Mouse (Mus musculus): ENCODE measurements around the gene Ocel1. TPM values are rescaled to one million over a fixed set of nuclear protein-coding genes. Genes with fewer than 3 reads are reported as not detected.

Gene Ocel1
- total and polyA plus RNA-seq, 2 experiments from 2014 or later: 5.4 to 10.5 TPM

- Histone ChIP-seq H3K27me3 (ENCODE audit: insufficient read depth, low read length) (no peaks in the 10 kb centered on the region), H3K4me2 (ENCODE audit: low read depth, low read length, poor library complexity, severe bottlenecking) (peak within 1 kb of the TSS; percentile 100), H3K9me3 (ENCODE audit: low read length) (no peaks in the 10 kb centered on the region), H3K36me3 (ENCODE audit: insufficient read depth, low read length) (no peaks in the 10 kb centered on the region), H3K4me1 (ENCODE audit: insufficient read depth, low read length) (peaks cover 25% of the 10 kb centered on the region; the same call in 1 of the 2 replicates), H3K4me3 (ENCODE audit: low read depth, low read length) (peak within 1 kb of the TSS; percentile 60), H3K9ac (replicated peaks; ENCODE audit: low read length, poor library complexity, severe bottlenecking) (peak within 1 kb of the TSS; percentile 88), H3K27ac (ENCODE audit: low read depth, low read length) (peak within 1 kb of the TSS; percentile 63)
- no peak for DNase-seq (ENCODE audit: low spot score)
- peak; percentile 27; the same call in 1 of the 2 replicates for ATAC-seq (ENCODE audit: low FRiP score)
- no peak for TF ChIP-seq CTCF (IDR thresholded peaks at IDR 0.05)
- under 1% methylated on average over 63 of the region's 89 CpGs for WGBS
Observed at GRCm38 (mm10) chr8:71381421-71381970, 10.4 kb downstream of the Ocel1 start, which contains the start of gene Nr2f6. Gene Nr2f6 (minus strand): TSS chr8:71381960.

DNA sequence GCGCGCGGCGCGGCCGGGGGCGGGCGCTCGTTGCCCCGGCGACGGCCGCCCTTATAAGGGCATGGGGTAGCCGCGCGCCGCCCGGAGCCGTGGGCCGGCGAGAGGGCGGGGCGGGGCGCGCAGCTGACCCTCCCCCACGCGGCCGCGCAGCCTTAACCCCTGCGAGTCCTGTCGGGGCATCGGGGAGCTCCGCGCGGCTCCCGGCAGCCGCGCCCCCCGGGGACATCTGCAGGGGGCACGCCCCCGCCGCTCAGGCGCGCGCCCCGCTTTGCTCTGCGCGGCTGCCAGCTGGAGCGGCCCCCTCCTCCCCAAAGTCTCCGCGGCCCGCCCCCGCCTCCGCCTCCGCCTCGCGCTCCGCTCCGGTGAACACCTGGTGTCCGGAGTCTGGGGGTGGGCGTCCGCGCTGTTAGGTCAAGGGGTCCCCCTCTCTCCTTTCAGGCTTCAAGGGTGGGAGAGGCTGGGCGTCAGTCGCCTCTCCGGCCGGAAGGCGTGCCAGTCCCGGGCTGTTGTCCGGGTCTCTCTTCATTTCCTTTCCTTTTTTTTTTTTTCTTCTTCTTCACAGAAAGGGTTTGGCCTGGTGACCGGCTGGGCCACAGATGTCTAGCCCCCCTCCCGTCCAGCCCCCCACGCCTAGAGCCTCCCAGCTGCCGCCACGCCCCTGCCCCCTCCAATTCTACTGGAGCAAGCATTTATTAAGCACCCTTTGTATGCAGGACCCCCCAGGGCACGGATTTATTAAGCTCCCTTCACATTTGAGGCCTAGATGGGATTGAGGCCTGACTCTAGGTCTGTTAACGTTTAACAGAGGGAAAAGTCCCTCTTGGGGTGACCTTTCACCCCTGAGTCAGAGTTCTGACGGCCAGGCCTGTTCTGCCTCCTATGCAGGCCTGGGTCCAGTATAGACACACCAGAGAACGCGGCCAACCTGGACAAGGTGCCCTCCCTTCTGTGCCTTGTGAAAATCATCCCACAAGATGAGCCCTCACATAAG lies 11.2 kb downstream of the Ocel1 start:
- Histone ChIP-seq H3K27ac (ENCODE audit: low read depth, low read length) (peak overlapping the region; percentile 63), H3K4me1 (ENCODE audit: insufficient read depth, low read length) (peaks cover 25% of the 10 kb centered on the region; the same call in 1 of the 2 replicates), H3K36me3 (ENCODE audit: insufficient read depth, low read length) (no peaks in the 10 kb centered on the region), H3K27me3 (ENCODE audit: insufficient read depth, low read length) (no peaks in the 10 kb centered on the region), H3K9ac (replicated peaks; ENCODE audit: low read length, poor library complexity, severe bottlenecking) (peak overlapping the region; percentile 88), H3K9me3 (ENCODE audit: low read length) (no peaks in the 10 kb centered on the region), H3K4me2 (ENCODE audit: low read depth, low read length, poor library complexity, severe bottlenecking) (peak overlapping the region; percentile 100), H3K4me3 (ENCODE audit: low read depth, low read length) (peak overlapping the region; percentile 60)
- ATAC-seq (ENCODE audit: low FRiP score): peak; percentile 81
- 3% methylated on average over 54 of the region's 80 CpGs for WGBS
- TF ChIP-seq CTCF (IDR thresholded peaks at IDR 0.05): no peak
- DNase-seq (ENCODE audit: low spot score): peak; percentile 86

- Histone ChIP-seq H3K27me3 (ENCODE audit: insufficient read depth, low read length) (no peaks in the 10 kb centered on the region), H3K4me1 (ENCODE audit: insufficient read depth, low read length) (peaks cover 25% of the 10 kb centered on the region; the same call in 1 of the 2 replicates), H3K27ac (ENCODE audit: low read depth, low read length) (0 out of 2 replicates have a peak overlapping the region, but pooled peaks have one; percentile 6), H3K4me3 (ENCODE audit: low read depth, low read length) (no peak overlapping the region), H3K9me3 (ENCODE audit: low read length) (no peaks in the 10 kb centered on the region), H3K36me3 (ENCODE audit: insufficient read depth, low read length) (no peaks in the 10 kb centered on the region), H3K9ac (replicated peaks; ENCODE audit: low read length, poor library complexity, severe bottlenecking) (no peak overlapping the region), H3K4me2 (ENCODE audit: low read depth, low read length, poor library complexity, severe bottlenecking) (no peak overlapping the region)
- WGBS: 15% methylated on average over 12 of the region's 12 CpGs
- TF ChIP-seq CTCF (IDR thresholded peaks at IDR 0.05): no peak
- no peak for DNase-seq (ENCODE audit: low spot score)
- ATAC-seq (ENCODE audit: low FRiP score): no peak
Observed at GRCm38 (mm10) chr8:71383396-71383795, 12.3 kb downstream of the Ocel1 start.

- H3K4me1 ChIP-seq (ENCODE audit: insufficient read depth, low read length): peaks cover 24% of the 10 kb centered on the region; the same call in 1 of the 2 replicates
- ATAC-seq (ENCODE audit: low FRiP score) (no peak), DNase-seq (ENCODE audit: low spot score) (no peak)
- no peak overlapping the region for H3K4me3 ChIP-seq (ENCODE audit: low read depth, low read length)
- H3K36me3 ChIP-seq (ENCODE audit: insufficient read depth, low read length): no peaks in the 10 kb centered on the region
- H3K27me3 ChIP-seq (ENCODE audit: insufficient read depth, low read length): no peaks in the 10 kb centered on the region
- H3K27ac ChIP-seq (ENCODE audit: low read depth, low read length): no peak overlapping the region
- no peaks in the 10 kb centered on the region for H3K9me3 ChIP-seq (ENCODE audit: low read length)
- no peak for TF ChIP-seq CTCF (IDR thresholded peaks at IDR 0.05)
- 49% methylated on average over 3 of the region's 3 CpGs for WGBS
- H3K9ac ChIP-seq (replicated peaks; ENCODE audit: low read length, poor library complexity, severe bottlenecking): no peak overlapping the region
- no peak overlapping the region for H3K4me2 ChIP-seq (ENCODE audit: low read depth, low read length, poor library complexity, severe bottlenecking)
Observed at GRCm38 (mm10) chr8:71383860-71384259, 12.8 kb downstream of the Ocel1 start.

- Histone ChIP-seq H3K27me3 (ENCODE audit: insufficient read depth, low read length) (no peaks in the 10 kb centered on the region), H3K4me3 (ENCODE audit: low read depth, low read length) (no peak overlapping the region), H3K4me2 (ENCODE audit: low read depth, low read length, poor library complexity, severe bottlenecking) (no peak overlapping the region), H3K9ac (replicated peaks; ENCODE audit: low read length, poor library complexity, severe bottlenecking) (no peak overlapping the region), H3K4me1 (ENCODE audit: insufficient read depth, low read length) (peaks cover 10% of the 10 kb centered on the region; the same call in 1 of the 2 replicates), H3K27ac (ENCODE audit: low read depth, low read length) (no peak overlapping the region), H3K9me3 (ENCODE audit: low read length) (no peaks in the 10 kb centered on the region), H3K36me3 (ENCODE audit: insufficient read depth, low read length) (no peaks in the 10 kb centered on the region)
- WGBS: 80% methylated on average over 12 of the region's 12 CpGs
- DNase-seq (ENCODE audit: low spot score): no peak
- ATAC-seq (ENCODE audit: low FRiP score): no peak
- no peak; the same call in 1 of the 2 replicates for TF ChIP-seq CTCF (IDR thresholded peaks at IDR 0.05)
Observed at GRCm38 (mm10) chr8:71385212-71385835, 14.2 kb downstream of the Ocel1 start.

Measured in midbrain, postnatal 0 days (tissue).